Mouse (Mus musculus): Measurements from ENCODE around the gene Dynlt1b. TPM values are rescaled to one million over a fixed set of nuclear protein-coding genes. Genes with fewer than 3 reads are reported as not detected.
"Not testable (repeated sequence)": the region's sequence is repeated elsewhere in the genome, so short reads cannot be mapped to it uniquely, and the experiment has no call there.

Gene Dynlt1b
- polyA plus RNA-seq, 1 experiment from 2014 or later = 139 TPM

DNA sequence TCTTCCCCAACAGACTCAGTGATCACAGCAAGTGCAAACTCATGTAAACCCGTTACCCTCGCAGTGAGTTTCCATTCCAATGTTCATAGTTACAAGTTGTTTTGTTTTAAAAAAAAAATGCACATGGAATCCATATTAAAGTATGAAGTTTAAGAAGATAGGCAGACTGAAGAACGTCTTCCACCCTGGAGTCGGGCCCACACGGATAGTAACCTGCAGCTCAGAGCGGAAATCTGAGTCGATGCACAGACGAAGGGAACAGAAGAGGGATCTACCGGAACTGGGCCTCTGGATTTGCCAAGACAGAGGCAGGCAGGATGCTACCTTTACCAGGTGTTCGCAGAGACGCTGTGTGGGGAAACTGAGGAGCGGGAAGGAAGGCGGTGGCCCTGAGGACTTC is 10.0 kb downstream of the Dynlt1b start:
- not testable (repeated sequence) for H3K27ac ChIP-seq; H3K4me3 ChIP-seq (ENCODE audit: inconsistent target); H3K79me2 ChIP-seq (ENCODE audit: inconsistent target); H3K36me3 ChIP-seq (ENCODE audit: inconsistent target)
- no CpG with 5 or more reads among the region's 13 CpGs for WGBS (ENCODE audit: missing documents)

- not testable (repeated sequence) for H3K36me3 ChIP-seq (ENCODE audit: inconsistent target); H3K79me2 ChIP-seq (ENCODE audit: inconsistent target); H3K27ac ChIP-seq; H3K4me3 ChIP-seq (ENCODE audit: inconsistent target)
- 96% methylated on average over 10 of the region's 13 CpGs for WGBS (ENCODE audit: missing documents)
These were observed 10.7 kb downstream of the Dynlt1b start for GRCm38 (mm10) chr17:6440493-6441077.

DNA sequence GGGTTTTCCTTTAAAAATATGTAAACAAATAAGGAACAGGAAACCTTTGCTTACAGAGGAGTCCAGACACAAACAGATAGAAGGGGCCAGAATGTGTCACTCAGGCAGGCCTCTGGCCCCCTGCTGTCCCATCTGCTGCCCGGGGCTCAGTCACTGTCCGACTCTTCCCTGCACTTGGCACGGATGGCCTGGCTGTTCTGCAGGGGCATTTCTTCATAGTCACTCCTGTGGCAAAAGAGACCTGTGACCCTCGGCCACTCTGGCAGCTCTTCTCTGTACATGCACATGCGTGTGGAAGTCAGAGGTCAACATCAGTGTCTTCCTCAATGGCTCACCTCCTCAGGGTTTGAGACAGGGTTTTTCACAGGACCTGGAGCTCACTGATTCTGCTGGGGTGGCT is 11.3 kb downstream of the Dynlt1b start:
- not testable (repeated sequence) for H3K27ac ChIP-seq; H3K36me3 ChIP-seq (ENCODE audit: inconsistent target); H3K79me2 ChIP-seq (ENCODE audit: inconsistent target); H3K4me3 ChIP-seq (ENCODE audit: inconsistent target)
- WGBS (ENCODE audit: missing documents) = 100% methylated on average over 1 of the region's 5 CpGs

GRCm38 (mm10) chr17:6442513-6442912 is 12.6 kb downstream of the Dynlt1b start:
- H3K27ac ChIP-seq; H3K36me3 ChIP-seq (ENCODE audit: inconsistent target); H3K79me2 ChIP-seq (ENCODE audit: inconsistent target); H3K4me3 ChIP-seq (ENCODE audit: inconsistent target): not testable (repeated sequence)
- WGBS (ENCODE audit: missing documents) = 92% methylated on average over 2 of the region's 7 CpGs

- 100% methylated on average over 1 of the region's 16 CpGs for WGBS (ENCODE audit: missing documents)
- not testable (repeated sequence) for H3K36me3 ChIP-seq (ENCODE audit: inconsistent target); H3K79me2 ChIP-seq (ENCODE audit: inconsistent target); H3K4me3 ChIP-seq (ENCODE audit: inconsistent target); H3K27ac ChIP-seq
These were observed 16.1 kb downstream of the Dynlt1b start for GRCm38 (mm10) chr17:6445794-6446587.

DNA sequence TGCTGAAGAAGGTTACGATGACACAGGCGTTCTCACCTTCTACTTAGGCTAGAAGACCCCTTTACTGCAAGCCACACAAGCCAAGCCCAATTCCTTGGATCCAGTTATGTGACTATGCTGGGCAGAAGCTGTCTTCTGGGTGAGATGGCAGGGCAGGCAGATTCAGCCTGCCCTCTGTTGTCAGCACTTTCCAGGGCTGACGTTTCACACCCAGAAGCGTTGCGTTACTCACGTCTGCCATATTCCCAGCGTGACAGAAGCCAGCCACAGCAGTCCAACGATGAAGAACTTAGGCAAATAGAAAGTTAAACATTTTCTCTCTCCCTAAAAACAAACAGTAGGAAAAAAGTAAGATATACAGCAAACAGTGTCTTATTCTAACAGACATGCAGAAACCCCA is 18.4 kb downstream of the Dynlt1b start:
- not testable (repeated sequence) for H3K36me3 ChIP-seq (ENCODE audit: inconsistent target); H3K27ac ChIP-seq; H3K79me2 ChIP-seq (ENCODE audit: inconsistent target); H3K4me3 ChIP-seq (ENCODE audit: inconsistent target)
- 92% methylated on average over 7 of the region's 8 CpGs for WGBS (ENCODE audit: missing documents)

DNA sequence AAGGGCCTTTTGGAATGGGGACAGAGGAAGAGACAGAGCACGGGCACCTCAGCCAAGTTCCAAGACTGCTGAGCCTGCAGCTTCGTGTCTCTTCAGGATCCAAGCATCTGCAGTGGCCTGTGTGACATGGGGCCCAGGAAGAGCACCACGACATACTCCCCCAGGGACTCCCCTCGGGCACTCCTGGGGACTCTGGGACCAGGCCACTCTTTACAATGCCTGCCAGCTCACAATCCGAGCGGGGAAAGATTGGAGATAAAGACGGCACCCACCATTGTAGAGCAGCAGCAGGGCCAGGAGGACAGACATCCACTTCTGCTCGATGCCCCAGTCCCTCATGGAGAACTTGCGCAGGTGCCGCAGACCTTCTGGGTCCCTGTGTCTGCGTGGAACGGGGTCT is 19.3 kb downstream of the Dynlt1b start:
- not testable (repeated sequence) for H3K27ac ChIP-seq; H3K4me3 ChIP-seq (ENCODE audit: inconsistent target); H3K79me2 ChIP-seq (ENCODE audit: inconsistent target); H3K36me3 ChIP-seq (ENCODE audit: inconsistent target)
- WGBS (ENCODE audit: missing documents) = 97% methylated on average over 3 of the region's 12 CpGs

DNA sequence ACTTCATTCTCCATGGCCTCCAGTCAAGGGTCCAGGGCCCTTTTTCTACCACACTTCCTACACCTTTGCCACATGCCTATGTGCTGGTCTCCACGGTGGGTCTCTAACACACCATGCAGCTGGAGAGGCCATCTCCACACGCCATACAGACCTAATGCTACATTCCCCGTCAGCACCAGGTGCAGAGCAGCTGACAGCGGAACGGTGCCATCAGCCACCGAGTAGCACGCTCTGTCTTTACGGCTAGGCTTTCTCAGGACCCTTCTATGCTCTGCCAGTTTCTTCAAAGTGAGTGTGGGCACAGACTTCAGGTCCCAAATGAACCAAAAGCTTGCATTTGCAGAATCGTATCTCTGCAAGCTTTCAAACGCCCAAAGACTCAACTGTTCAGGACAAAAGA is 21.3 kb downstream of the Dynlt1b start:
- H3K79me2 ChIP-seq (ENCODE audit: inconsistent target); H3K4me3 ChIP-seq (ENCODE audit: inconsistent target); H3K27ac ChIP-seq; H3K36me3 ChIP-seq (ENCODE audit: inconsistent target): not testable (repeated sequence)
- no CpG with 5 or more reads among the region's 10 CpGs for WGBS (ENCODE audit: missing documents)

- 89% methylated on average over 7 of the region's 11 CpGs for WGBS (ENCODE audit: missing documents)
These were observed 22.8 kb downstream of the Dynlt1b start for GRCm38 (mm10) chr17:6452689-6453088.

DNA sequence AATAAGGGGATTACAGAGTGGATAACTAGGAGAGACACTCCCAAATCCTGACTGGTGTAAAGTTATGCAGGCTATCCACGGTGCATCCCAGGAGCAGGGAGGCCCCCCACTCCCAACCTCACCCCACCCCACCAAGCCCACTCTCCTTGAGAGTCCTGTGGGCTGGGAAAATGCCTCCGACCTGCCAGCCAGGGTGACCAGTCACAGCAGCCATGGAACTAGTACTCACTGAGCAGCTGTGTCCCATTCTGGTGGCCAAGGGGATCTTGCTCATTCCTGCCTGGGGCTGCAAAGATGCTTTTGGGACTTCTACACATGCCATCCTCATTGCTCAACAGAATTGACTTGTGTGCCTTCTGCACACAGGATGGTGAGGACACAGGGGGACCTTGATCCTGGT is 24.8 kb downstream of the Dynlt1b start:
- H3K79me2 ChIP-seq (ENCODE audit: inconsistent target); H3K4me3 ChIP-seq (ENCODE audit: inconsistent target); H3K27ac ChIP-seq; H3K36me3 ChIP-seq (ENCODE audit: inconsistent target): not testable (repeated sequence)
- 96% methylated on average over 2 of the region's 2 CpGs for WGBS (ENCODE audit: missing documents)

More at GRCm38 (mm10) chr17:6452689-6453088, 22.8 kb downstream of the Dynlt1b start:
- H3K4me3 ChIP-seq (ENCODE audit: inconsistent target); H3K27ac ChIP-seq; H3K36me3 ChIP-seq (ENCODE audit: inconsistent target); H3K79me2 ChIP-seq (ENCODE audit: inconsistent target): not testable (repeated sequence)

- not testable (repeated sequence) for H3K36me3 ChIP-seq (ENCODE audit: inconsistent target); H3K27ac ChIP-seq; H3K4me3 ChIP-seq (ENCODE audit: inconsistent target); H3K79me2 ChIP-seq (ENCODE audit: inconsistent target)
- WGBS (ENCODE audit: missing documents) = 95% methylated on average over 7 of the region's 12 CpGs
These were observed 26.0 kb downstream of the Dynlt1b start for GRCm38 (mm10) chr17:6455883-6456282.

- H3K79me2 ChIP-seq (ENCODE audit: inconsistent target); H3K36me3 ChIP-seq (ENCODE audit: inconsistent target); H3K27ac ChIP-seq; H3K4me3 ChIP-seq (ENCODE audit: inconsistent target): not testable (repeated sequence)
- WGBS (ENCODE audit: missing documents) = 93% methylated on average over 6 of the region's 22 CpGs
These were observed 26.9 kb downstream of the Dynlt1b start for GRCm38 (mm10) chr17:6456614-6457402.

DNA sequence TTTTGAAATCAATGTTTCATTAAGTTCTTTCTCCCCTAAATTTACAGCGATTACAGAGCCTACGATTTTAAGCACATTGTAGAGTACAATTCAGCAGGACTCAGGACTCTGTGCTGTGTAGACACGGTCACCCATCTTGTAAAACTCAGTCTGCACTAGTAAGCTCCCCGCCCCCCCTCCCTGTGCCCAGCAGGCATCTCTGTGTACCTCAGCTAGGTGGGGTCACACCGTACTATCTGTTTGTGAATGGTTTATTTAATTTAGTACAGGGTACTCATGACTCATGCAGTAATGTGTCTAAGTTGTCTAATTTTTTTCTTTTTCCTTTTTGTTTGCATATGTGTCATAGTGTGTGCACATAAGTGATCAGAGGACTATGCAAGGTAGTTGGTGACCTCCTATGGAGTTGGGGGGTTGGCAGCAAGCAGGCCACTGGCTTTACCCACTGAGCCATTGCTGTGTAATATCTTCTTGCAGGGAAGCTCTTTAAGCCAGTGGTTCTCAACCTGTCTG is 31.2 kb downstream of the Dynlt1b start:
- not testable (repeated sequence) for H3K36me3 ChIP-seq (ENCODE audit: inconsistent target); H3K27ac ChIP-seq; H3K79me2 ChIP-seq (ENCODE audit: inconsistent target); H3K4me3 ChIP-seq (ENCODE audit: inconsistent target)
- WGBS (ENCODE audit: missing documents) = 93% methylated on average over 2 of the region's 5 CpGs

DNA sequence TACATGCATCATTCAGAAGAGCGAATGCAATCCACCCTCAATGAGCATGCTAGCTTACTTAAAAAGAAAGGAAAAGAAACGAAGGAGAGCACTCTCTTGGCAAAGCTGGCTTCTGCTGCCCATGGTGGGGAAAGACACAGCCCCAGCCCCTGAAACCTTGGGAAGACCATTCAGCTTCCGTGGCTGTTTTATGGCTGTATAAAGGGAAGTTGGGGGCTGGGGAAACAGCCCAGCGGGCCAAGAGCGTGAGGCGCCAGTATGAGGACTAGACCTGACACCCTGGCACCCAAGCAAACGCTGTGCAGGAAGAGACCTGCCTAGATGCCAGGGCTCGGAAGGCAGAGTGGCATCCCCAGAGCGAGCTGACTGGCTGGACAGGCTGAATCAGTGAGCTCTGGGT is 35.8 kb downstream of the Dynlt1b start:
- H3K79me2 ChIP-seq (ENCODE audit: inconsistent target); H3K36me3 ChIP-seq (ENCODE audit: inconsistent target); H3K4me3 ChIP-seq (ENCODE audit: inconsistent target); H3K27ac ChIP-seq: not testable (repeated sequence)
- 70% methylated on average over 2 of the region's 9 CpGs for WGBS (ENCODE audit: missing documents)

All from macrophage (primary cell).